Mouse (Mus musculus) heart, embryonic 10.5 days (tissue): Measurements from ENCODE around the gene Rtn4rl2. TPM values are rescaled to one million over a fixed set of nuclear protein-coding genes. Genes with fewer than 3 reads are reported as not detected.

ENCODE experiments used
- DNase-seq: peaks from one replicate; pipeline ENCODE4 v3.0.0-alpha.2; 2017; ENCODE audit warnings: low spot score
- H3K27ac ChIP-seq: fragments of 300-500 bp; sonication (generic); 2 replicates; pipeline ENCODE4 v1.5.1; 2016; ENCODE audit warnings: mild to moderate bottlenecking
- H3K27me3 ChIP-seq: fragments of 300-500 bp; sonication (generic); 2 replicates; pipeline ENCODE4 v1.6.1; 2016; ENCODE audit warnings: mild to moderate bottlenecking; ENCODE audit not compliant: poor library complexity, insufficient read depth, severe bottlenecking
- H3K36me3 ChIP-seq: fragments of 300-500 bp; sonication (generic); 2 replicates; pipeline ENCODE4 v1.6.1; 2016; ENCODE audit warnings: mild to moderate bottlenecking, moderate library complexity
- H3K4me1 ChIP-seq: fragments of 300-500 bp; sonication (generic); 2 replicates; pipeline ENCODE4 v1.6.1; 2016; ENCODE audit warnings: mild to moderate bottlenecking
- H3K4me3 ChIP-seq: fragments of 300-500 bp; sonication (generic); 2 replicates; pipeline ENCODE4 v1.5.1; 2016; ENCODE audit warnings: mild to moderate bottlenecking, moderate library complexity
- H3K9me3 ChIP-seq: fragments of 300-500 bp; sonication (generic); 2 replicates; pipeline ENCODE4 v1.6.1; 2016; ENCODE audit warnings: mild to moderate bottlenecking, moderate library complexity
- WGBS: fragments of 180-500 bp; shearing (Covaris S2); methylation state at CpG from one replicate; pipeline ENCODE4 v1.1.7; 2016; 5-methylcytosine and 5-hydroxymethylcytosine counted together
- microRNA-seq: library from miRNA; unstranded; fragments of <30 nt; microRNA quantifications from one replicate; pipeline ENCODE4, GENCODE M21; 2017
- polyA plus RNA-seq: library from polyadenylated mRNA; unstranded; fragments of >200 nt; fragmentation: Nextera tagmentation; extraction: Ambion mirVana; gene quantifications from 2 replicates; pipeline ENCODE4 v1.2.1, GENCODE M21; 2016

Rtn4rl2 gene
- polyA plus RNA-seq, 1 experiment from 2014 or later, result 0.88 TPM

GRCm38 (mm10) chr2:84837817-84838592, 48.5 kb downstream of the Rtn4rl2 start:
- Histone ChIP-seq H3K36me3 (peaks cover 4% of the 10 kb centered on the region; the same call in 1 of the 2 replicates), H3K27ac (peak overlapping the region; percentile 52), H3K4me1 (peaks cover 31% of the 10 kb centered on the region), H3K4me3 (peak overlapping the region; percentile 87), H3K27me3 (peaks cover 21% of the 10 kb centered on the region), H3K9me3 (no peaks in the 10 kb centered on the region)
- DNase-seq, result no peak
- WGBS, result 30% methylated on average over 9 of the region's 9 CpGs

- Histone ChIP-seq H3K4me3 (no peak overlapping the region), H3K36me3 (peaks cover 3% of the 10 kb centered on the region; the same call in 1 of the 2 replicates), H3K4me1 (peaks cover 29% of the 10 kb centered on the region), H3K27me3 (peaks cover 21% of the 10 kb centered on the region), H3K27ac (no peak overlapping the region), H3K9me3 (no peaks in the 10 kb centered on the region)
- WGBS, result 51% methylated on average over 8 of the region's 8 CpGs
- DNase-seq, result no peak
Observed at GRCm38 (mm10) chr2:84837107-84837506, 49.4 kb downstream of the Rtn4rl2 start.

DNA sequence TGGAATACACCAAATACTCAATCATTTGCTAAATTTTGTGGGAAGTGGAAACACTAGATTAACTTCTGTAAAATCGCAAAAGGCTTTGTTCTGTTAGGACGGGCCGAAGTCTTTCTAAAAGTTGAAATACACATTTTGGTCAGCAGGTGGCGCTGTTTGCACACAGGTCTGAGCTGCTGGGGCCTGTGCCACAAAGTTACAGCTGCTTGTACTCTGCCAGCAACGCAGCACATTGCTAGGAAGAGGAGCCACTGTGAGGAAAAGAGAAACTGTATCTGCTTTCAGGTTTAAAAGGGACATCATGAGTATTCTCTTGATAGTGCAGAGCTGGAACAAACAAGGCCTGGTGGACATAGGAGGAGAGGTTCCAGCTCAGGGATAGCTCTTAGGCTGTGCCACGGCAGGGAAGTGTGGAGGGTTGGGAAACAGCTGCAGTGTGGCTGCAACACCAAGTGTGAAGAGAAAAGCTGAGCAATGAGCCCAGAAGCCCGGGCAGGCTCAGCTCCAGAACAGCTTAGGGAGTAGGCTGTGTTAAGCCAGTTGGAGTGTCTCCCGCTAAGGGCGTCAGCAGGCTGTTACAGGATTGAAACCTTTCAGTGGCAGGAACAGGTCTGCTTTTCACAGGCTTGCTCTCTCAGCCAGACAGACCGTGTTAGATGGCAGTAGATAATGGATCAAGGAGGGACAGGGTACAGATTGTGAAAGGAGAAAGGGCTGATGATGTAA, 54.7 kb downstream of the Rtn4rl2 start:
- WGBS, result 33% methylated on average over 10 of the region's 10 CpGs
- Histone ChIP-seq H3K27me3 (peaks cover 9% of the 10 kb centered on the region; the same call in 1 of the 2 replicates), H3K4me3 (no peak overlapping the region), H3K4me1 (peaks cover 12% of the 10 kb centered on the region), H3K9me3 (no peaks in the 10 kb centered on the region), H3K27ac (no peak overlapping the region), H3K36me3 (peaks cover 25% of the 10 kb centered on the region)
- peak; percentile 90 for DNase-seq

- no peaks in the 10 kb centered on the region for H3K27me3 ChIP-seq
- WGBS, result under 1% methylated on average over 29 of the region's 29 CpGs
- H3K36me3 ChIP-seq, result peaks cover 25% of the 10 kb centered on the region
- H3K4me3 ChIP-seq, result peak overlapping the region; percentile 78
- no peaks in the 10 kb centered on the region for H3K9me3 ChIP-seq
- H3K4me1 ChIP-seq, result peaks cover 20% of the 10 kb centered on the region
- DNase-seq, result no peak
- H3K27ac ChIP-seq, result peak overlapping the region; percentile 86
Observed at GRCm38 (mm10) chr2:84827283-84827920, 59.1 kb downstream of the Rtn4rl2 start.

DNA sequence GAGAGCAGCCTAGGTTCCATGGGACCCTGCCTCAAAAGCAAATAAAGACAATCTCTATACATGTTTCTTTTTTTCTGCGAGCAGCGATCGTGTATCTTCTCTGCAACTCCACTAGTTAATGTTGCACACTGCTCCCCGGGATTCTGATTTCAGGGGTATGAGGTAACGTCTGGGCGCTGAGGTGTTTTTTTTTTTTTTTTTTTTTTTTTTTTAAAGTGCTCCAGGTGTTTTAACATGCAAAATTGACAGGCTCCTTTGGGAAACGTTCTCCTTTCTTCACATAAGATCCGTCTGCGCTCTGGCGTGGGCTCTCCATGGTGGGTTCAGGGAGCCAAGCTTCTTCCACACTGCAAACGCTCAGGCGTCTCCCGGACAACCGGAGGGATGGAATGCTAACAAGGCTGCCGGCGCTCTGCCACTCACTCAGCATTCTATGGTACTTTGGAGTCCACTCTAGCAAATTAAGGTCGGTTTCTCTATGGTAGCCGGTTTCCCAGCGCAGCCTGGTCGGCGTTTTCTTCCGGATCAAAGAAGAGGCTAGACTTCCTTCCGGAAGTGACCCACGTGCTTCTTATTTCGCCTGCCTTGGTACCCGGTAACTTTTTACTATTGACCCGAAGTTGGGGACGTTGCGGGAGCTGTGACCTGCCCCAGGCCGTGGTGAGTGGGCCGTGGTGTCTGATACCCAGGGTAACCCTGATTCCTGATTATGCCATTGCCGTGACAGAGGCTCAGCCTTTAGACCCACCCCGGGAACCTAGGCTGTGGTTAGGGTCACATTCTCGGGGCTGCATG, 59.8 kb downstream of the Rtn4rl2 start, which contains the start of gene Timm10:
TSS of gene Timm10 (plus strand) at position 510 of the 795 bp plus-strand sequence.
- Histone ChIP-seq H3K4me1 (peaks cover 15% of the 10 kb centered on the region), H3K9me3 (no peaks in the 10 kb centered on the region)

GRCm38 (mm10) chr2:84823237-84823636, 63.3 kb downstream of the Rtn4rl2 start:
- peak overlapping the region; percentile 36; the same call in 1 of the 2 replicates for H3K27ac ChIP-seq
- peaks cover 25% of the 10 kb centered on the region for H3K4me1 ChIP-seq
- DNase-seq, result no peak
- no peak overlapping the region for H3K4me3 ChIP-seq
- H3K36me3 ChIP-seq, result no peaks in the 10 kb centered on the region
- WGBS, result 18% methylated on average over 2 of the region's 2 CpGs
- H3K9me3 ChIP-seq, result no peaks in the 10 kb centered on the region
- H3K27me3 ChIP-seq, result peaks cover 4% of the 10 kb centered on the region; the same call in 1 of the 2 replicates

More for the DNA sequence above, 59.8 kb downstream of the Rtn4rl2 start, which contains the start of gene Timm10:
- under 1% methylated on average over 34 of the region's 34 CpGs for WGBS
- Histone ChIP-seq H3K4me3 (peak within 1 kb of the TSS; percentile 78), H3K36me3 (peaks cover 25% of the 10 kb centered on the region), H3K27me3 (no peaks in the 10 kb centered on the region), H3K27ac (peak within 1 kb of the TSS; percentile 86)
- DNase-seq, result peak; percentile 97

DNA sequence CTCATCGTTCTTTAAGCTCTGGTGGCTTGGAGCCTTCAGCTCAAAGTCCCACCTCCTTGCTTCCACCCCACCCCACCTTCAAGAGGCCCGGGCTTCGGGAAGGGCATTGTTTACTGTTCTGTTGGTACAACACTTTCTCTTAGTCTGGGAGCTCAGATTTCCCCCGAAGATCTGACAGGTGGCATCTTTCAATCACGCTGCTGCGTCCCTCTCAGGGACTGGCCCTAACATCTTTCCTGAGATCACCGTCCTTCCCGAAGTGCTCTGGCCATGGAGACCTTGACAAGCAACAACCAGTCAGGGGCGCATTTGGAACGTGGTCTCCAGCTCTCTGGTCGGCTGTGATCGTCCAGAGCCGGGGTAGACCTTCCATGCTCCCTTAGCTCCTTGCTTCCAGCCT, 64.0 kb downstream of the Rtn4rl2 start, which contains the start of gene Smtnl1:
TSS of gene Smtnl1 (minus strand) at position 101 of the 400 bp plus-strand sequence.
- Histone ChIP-seq H3K4me1 (peaks cover 20% of the 10 kb centered on the region), H3K36me3 (no peaks in the 10 kb centered on the region), H3K27me3 (peaks cover 4% of the 10 kb centered on the region; the same call in 1 of the 2 replicates), H3K9me3 (no peaks in the 10 kb centered on the region), H3K27ac (peak within 1 kb of the TSS; percentile 36; the same call in 1 of the 2 replicates), H3K4me3 (no peak within 1 kb of the TSS)
- no peak for DNase-seq
- WGBS, result 54% methylated on average over 13 of the region's 13 CpGs

Small RNAs within 50 kb of the gene (microRNA-seq; reads per million reads assigned to microRNA genes)
- not detected for gene Gm24332

Other genes with a start within 250 kb of the Rtn4rl2 start
- 65.2 and 91.5 TPM in 2 replicates for gene Ctnnd1, start 235.9 kb downstream of the Rtn4rl2 start, polyA plus RNA-seq
- 0.21 and 0.29 TPM in 2 replicates for gene Btbd18, start 227.6 kb downstream of the Rtn4rl2 start, polyA plus RNA-seq
- gene Selenoh, start 215.9 kb downstream of the Rtn4rl2 start, polyA plus RNA-seq, result 347 and 370 TPM in 2 replicates
- not detected in 2 replicates for gene Gm28635, start 208.7 kb downstream of the Rtn4rl2 start, polyA plus RNA-seq
- 30.8 and 39.9 TPM in 2 replicates for gene Med19, start 208.3 kb downstream of the Rtn4rl2 start, polyA plus RNA-seq
- gene Tmx2, start 207.6 kb downstream of the Rtn4rl2 start, polyA plus RNA-seq, result 172 and 182 TPM in 2 replicates
- gene Zdhhc5, start 171.5 kb downstream of the Rtn4rl2 start, polyA plus RNA-seq, result 33.3 and 33.4 TPM in 2 replicates
- 30.0 and 42.1 TPM in 2 replicates for gene Clp1, start 159.4 kb downstream of the Rtn4rl2 start, polyA plus RNA-seq
- gene Ypel4, start 152.7 kb downstream of the Rtn4rl2 start, polyA plus RNA-seq, result 6.4 and 6.8 TPM in 2 replicates
- 6.9 and 7.3 TPM in 2 replicates for gene Gm19426, start 143.1 kb downstream of the Rtn4rl2 start, polyA plus RNA-seq
- gene Serping1, start 111.3 kb downstream of the Rtn4rl2 start, polyA plus RNA-seq, result 22.0 and 28.5 TPM in 2 replicates
- gene Ube2l6, start 87.9 kb downstream of the Rtn4rl2 start, polyA plus RNA-seq, result 51.3 and 65.3 TPM in 2 replicates
- gene Smtnl1, start 64.1 kb downstream of the Rtn4rl2 start, polyA plus RNA-seq, result 0.18 and 0.19 TPM in 2 replicates
- 82.9 and 92.9 TPM in 2 replicates for gene Timm10, start 59.7 kb downstream of the Rtn4rl2 start, polyA plus RNA-seq
- 38.9 and 41.0 TPM in 2 replicates for gene Slc43a1, start 47.9 kb downstream of the Rtn4rl2 start, polyA plus RNA-seq
- 48.4 and 50.9 TPM in 2 replicates for gene Slc43a3, start 49.9 kb upstream of the Rtn4rl2 start, polyA plus RNA-seq
- 0.64 TPM in 1 of 2 replicates, not detected in the other for gene Prg2, start 93.8 kb upstream of the Rtn4rl2 start, polyA plus RNA-seq
- 0.31 TPM in 1 of 2 replicates, not detected in the other for gene Prg3, start 101.5 kb upstream of the Rtn4rl2 start, polyA plus RNA-seq
- 223 and 273 TPM in 2 replicates for gene Ssrp1, start 150.5 kb upstream of the Rtn4rl2 start, polyA plus RNA-seq
- gene P2rx3, start 150.8 kb upstream of the Rtn4rl2 start, polyA plus RNA-seq, result 1.1 and 1.6 TPM in 2 replicates
- 24.7 and 25.9 TPM in 2 replicates for gene Tnks1bp1, start 161.3 kb upstream of the Rtn4rl2 start, polyA plus RNA-seq
- 7.0 and 23.8 TPM in 2 replicates for gene Aplnr, start 249.5 kb upstream of the Rtn4rl2 start, polyA plus RNA-seq